Mouse (Mus musculus): Measurements from ENCODE around the gene Ptpn14.

Ptpn14 gene

GRCm38 (mm10) chr1:189814385-189814784 is 86.3 kb downstream of the Ptpn14 start:
- no peak for DNase-seq

GRCm38 (mm10) chr1:189817089-189817488 is 89.0 kb downstream of the Ptpn14 start:
- DNase-seq, result no peak

- peak; percentile 53 to 57 for DNase-seq
These were observed 89.7 kb downstream of the Ptpn14 start for GRCm38 (mm10) chr1:189817810-189818209.

- DNase-seq, result no peak
These were observed 92.0 kb downstream of the Ptpn14 start for GRCm38 (mm10) chr1:189820111-189820510.

GRCm38 (mm10) chr1:189824436-189824835 is 96.4 kb downstream of the Ptpn14 start:
- DNase-seq, result no peak

DNA sequence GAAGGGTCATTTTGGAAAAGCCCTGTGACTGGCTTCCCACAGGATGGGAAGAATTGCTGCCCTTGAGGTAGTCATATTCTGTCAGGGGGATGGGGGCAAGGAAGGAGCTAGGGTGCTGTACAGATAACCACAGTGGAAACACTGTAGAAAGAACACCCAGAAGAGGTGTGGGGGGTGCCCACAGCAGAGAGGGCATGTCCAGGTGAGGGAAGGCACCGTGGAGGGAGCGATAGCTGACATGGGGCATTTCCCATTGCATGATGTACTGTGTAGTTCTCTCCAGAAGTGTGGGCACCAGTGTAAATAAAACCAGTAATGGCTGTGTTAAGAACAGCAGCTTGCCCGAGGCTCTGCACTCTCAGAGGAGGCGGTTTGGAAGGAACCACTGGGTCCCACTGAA is 102.3 kb downstream of the Ptpn14 start:
- DNase-seq, result no peak

- DNase-seq, result peak; percentile 31 to 49
These were observed 102.7 kb downstream of the Ptpn14 start for GRCm38 (mm10) chr1:189830797-189831232.

DNA sequence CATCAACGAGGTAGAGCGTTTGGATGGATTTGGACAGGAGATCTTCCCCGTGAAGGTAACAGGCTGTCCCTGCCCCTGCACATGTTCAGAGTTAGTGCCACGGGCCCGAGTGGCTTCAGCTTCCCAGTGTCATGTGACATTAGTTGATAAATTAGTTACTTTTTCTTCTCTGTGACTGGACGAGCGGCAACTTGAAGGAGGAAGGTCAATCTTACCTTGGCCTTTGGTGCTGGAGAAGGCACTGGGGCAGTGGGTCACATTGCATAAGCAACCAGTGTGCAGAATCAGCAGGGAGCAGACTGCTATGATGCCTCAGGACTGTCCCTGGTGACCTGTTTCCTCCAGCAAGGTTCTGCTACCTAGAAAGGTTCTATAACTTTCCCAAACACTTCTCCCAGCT is 105.3 kb downstream of the Ptpn14 start:
- peak in 1 of 2 experiments; percentile 64 for DNase-seq

DNA sequence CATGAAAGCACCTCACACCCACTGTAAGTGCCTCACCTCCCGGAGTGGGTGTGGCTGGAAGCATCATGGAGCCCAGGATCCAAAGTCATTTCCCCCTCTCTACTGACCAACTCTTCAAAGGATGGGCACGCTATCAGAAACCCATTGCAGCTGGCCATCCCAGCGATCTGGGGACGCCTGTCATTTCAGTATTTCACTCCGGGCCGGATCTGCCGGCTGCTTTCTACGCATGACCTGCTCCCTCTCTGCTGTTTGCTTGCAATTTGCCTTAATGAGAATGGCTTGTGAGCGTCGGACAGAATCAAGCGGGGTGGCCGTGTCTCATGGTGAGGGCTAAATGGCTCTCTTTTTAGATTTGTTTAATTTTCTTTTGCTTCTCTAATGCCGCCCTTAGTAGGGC is 106.1 kb downstream of the Ptpn14 start:
- DNase-seq, result no peak

DNA sequence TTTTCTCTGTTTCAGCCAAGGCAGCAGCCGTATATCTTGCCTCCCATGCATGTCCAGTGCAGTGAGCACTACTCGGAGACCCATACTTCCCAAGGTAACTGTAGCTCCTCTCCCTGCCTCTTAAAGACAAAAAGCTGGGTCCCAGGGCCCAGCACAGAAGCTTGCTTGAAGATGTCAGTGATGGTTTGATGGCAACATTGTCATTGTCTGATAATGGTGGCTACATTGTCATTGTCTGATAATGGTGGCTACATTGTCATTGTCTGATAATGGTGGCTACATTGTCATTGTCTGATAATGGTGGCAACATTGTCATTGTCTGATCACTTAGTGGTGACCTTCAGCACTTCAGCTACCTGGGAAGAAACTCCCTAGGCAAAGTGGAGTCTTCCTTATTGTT is 118.3 kb downstream of the Ptpn14 start:
- no peak for DNase-seq

- DNase-seq, result no peak
These were observed 121.5 kb downstream of the Ptpn14 start for GRCm38 (mm10) chr1:189849550-189849949.

GRCm38 (mm10) chr1:189852051-189852450 is 124.0 kb downstream of the Ptpn14 start:
- DNase-seq, result no peak

GRCm38 (mm10) chr1:189852456-189852855 is 124.4 kb downstream of the Ptpn14 start:
- DNase-seq, result no peak

DNA sequence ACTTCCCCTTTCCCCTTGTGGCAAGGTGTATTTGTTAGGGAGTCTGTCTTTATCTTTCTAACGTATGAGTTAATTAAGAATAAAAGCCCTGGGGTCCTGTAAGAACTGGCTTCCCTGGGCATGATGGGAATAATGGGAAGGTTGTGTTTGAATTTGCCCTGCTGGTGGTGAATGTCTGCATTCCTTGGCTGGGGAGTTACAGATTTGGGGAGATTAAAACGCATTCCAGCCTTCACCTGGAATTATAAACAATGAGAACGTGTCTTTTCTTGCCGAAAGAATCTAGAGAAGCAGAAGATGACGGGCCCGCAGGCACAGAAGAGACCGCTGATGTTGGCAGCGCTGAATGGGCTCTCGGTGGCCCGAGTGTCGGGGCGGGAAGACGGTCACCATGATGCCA is 126.6 kb downstream of the Ptpn14 start:
- DNase-seq, result no peak

- no peak for DNase-seq
These were observed 127.7 kb downstream of the Ptpn14 start for GRCm38 (mm10) chr1:189855739-189856138.

DNA sequence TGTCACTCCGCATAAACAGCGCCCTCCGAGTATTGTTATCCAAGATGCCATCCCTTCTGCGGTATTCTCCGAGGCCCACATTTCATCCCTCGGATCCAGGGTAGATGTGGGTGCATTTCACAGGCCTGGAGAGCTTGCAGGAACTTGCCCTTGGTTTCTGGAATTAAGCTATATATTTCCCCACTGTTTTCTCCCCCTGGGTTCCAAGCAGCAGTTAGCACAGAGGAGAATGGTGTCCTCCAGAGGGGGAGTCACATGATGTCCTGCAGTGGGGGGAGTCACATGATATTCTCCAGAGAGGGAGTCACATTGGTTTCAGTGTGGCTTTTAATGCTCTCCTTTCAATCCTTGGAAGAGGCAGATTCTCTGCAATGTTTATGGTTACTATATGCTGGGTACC is 130.3 kb downstream of the Ptpn14 start:
- DNase-seq, result no peak

GRCm38 (mm10) chr1:189860112-189860941 is 132.3 kb downstream of the Ptpn14 start:
- DNase-seq, result peak in 1 of 2 experiments; percentile 26

DNA sequence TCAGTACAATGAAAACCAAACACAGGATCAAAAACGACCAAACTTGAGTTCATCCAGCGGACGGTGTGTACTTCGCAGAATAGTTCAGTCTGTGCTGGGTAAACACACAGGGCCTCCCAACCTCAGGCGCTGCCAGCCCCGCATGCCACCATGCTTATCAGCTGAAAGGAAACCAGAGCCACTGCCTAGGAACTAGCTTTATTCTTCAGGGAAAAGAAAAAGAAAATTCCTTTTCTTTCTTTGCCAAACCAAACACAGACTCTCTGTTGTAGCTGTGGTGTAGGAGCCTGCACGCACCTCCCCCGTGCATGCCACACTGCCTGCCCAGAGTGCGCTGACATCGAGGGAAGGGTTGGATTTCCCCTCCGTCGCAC is 132.9 kb downstream of the Ptpn14 start:
- no peak for DNase-seq

- DNase-seq, result no peak
These were observed 135.7 kb downstream of the Ptpn14 start for GRCm38 (mm10) chr1:189863727-189864126.

DNA sequence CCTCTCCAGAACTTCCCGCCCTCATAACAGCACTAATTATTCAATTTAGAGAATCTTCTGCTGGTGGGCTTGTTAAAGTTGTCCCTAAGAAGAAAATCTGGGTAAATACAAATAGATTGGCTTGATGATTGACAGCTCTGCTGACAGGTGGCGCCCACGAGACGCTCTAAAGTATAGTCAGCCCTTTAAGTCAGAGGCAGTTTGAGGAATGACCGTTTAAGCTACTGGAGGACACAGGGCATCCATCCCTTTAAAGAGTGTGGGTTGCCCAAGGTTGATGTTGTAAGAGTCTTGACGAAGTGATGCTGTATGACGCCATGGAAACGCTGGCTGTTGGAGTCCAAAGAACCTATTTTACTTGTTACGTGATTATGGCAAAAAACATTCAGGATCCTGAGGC is 136.2 kb downstream of the Ptpn14 start:
- no peak for DNase-seq

DNA sequence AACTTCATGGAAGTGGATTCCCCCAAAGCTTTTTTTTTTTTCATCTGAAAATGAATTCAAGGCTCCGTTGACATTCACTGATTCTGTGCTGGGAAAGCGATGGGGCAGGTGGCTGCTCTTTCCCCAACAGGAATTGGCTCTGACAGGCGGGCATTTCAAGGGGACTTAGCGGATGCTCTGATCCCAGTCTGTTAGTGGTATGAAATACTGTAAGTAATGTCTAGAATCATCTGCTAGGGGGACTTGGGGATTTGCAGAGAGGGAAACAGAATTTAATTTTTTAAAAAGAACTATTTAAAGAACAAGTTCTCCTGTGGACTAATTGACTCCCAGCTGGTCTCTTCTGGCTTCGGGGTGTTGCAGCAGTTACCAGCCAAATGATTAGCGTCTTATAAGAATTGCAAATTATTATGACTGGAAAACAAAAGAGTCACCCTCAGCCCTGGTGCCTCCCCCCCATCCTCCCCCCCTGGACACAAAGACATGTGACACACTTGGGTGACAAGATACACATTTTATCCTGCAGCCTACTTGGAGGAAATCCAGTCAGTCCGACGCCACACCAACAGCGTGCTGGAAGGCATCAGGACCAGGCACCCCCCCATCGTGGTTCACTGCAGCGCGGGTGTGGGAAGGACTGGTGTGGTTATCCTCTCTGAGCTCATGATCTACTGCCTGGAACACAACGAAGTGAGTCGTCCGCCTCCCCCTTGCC is 136.9 kb downstream of the Ptpn14 start:
- no peak for DNase-seq

GRCm38 (mm10) chr1:189866621-189867020 is 138.6 kb downstream of the Ptpn14 start:
- no peak for DNase-seq

GRCm38 (mm10) chr1:189867034-189867433 is 139.0 kb downstream of the Ptpn14 start:
- DNase-seq, result no peak

DNA sequence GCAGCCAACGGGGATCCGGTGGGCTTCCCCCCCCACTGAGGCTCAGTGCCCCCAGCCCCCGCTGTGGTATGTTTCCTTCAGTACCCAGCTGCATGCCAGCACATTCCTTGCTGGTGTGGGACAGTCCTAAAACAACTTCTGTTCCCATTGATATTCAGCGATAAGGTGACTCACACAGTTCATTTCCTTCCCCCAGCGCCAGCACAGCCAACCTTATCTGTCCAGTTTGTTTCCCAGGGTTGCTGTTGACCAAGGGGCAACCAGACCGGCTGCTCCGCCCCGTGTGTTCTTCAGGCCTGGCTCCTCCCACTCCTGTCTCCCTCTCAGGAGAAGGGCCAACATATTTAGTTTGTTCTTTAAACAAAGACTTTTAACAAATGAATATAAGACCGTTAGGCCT is 139.4 kb downstream of the Ptpn14 start:
- DNase-seq, result peak; percentile 67 to 84

Data from kidney, postnatal 25 days (tissue).